Mouse (Mus musculus) urinary bladder, postnatal 4 days (tissue): ENCODE results near the gene Zc3h12c.

Experiments used
- DNase-seq, 2 experiments: peaks; one replicate each; pipeline ENCODE4 v3.0.0; 2021 to 2022; ENCODE audit warnings: low spot score in 2 of 2

Zc3h12c gene

DNA sequence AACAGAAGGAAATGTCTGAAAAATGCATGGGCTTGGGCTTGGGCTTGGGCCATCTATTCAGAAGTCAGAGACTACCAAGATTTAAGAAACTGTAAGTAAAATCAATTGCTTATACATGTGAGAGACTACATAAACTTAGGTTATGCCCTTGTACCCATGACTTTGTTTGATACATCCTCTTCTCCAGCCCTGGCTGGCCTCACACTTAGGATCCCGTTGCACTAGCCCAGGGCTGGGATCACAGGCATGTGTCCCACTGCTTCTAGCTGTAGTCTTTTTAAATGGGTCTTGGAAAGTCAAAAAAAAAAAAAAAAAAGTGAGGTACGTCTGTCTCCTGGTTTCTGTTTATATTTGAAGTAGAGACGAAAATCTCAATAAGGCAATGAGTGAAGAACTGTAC lies 1.3 kb downstream of the Zc3h12c start:
- DNase-seq: no peak

DNA sequence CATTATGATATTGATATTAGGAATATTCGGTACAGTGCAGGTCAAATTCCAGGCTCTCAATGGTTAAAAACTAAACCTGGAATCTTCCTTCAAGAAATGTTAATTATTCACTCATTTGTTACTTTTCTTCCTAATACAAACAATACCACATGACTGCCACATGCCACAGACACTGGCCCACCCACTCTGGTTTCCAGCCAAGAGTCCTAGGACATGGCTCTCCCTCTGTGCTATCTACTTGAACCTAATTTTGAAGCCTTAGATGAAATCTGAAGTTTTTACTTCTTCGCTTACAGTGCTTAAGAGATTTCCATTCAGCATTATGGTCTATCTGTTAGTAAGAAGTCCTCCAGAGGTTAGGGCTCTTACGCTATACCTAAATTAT lies 2.7 kb downstream of the Zc3h12c start:
- no peak for DNase-seq

DNA sequence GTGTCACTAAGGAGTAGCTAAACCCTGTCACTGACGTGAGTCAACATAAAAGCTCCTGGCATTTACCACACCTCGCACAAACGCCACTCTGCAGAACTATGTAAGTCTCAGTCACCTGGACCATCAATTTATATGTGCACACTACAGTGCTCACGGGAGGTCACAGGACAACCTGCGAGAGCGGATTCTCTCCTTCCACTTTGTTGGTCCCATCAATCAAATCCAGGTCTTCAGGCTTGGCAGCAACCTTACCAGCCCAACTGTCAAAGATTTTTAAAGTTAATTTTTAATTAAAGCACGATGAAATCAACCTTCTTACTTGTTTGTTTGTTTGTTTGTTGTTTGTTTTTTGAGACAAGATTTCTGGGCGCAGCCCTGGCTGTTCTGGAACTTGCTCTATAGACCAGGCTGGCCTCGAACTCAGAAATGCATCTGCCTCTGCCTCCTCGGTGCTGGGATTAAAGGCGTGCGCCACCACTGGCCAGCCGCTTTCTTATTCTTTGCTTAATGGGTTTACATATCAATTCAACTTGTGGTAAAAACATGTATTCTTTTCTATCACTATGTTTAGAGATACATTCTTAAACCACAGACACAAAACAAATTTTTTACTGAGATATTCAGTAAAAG lies 3.2 kb downstream of the Zc3h12c start:
- DNase-seq: no peak

DNA sequence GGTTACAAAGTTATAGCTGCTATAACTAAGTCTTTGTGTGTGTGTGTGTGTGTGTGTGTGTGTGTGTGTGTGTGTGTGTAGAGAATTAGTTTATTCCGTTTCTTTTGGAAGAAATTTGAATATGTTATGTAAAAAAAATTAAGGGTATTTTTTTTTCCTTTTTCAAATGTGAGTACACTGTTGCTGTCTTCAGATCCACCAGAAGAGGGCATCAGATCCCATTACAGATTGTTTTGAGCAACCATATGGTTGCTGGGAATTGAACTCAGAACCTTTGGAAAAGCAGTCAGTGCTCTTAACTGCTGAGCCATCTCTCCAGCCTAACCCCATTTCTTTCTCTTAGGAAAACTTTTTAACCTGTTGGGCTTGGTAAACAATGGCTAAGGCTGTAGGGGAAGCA lies 7.9 kb downstream of the Zc3h12c start:
- no peak for DNase-seq

DNA sequence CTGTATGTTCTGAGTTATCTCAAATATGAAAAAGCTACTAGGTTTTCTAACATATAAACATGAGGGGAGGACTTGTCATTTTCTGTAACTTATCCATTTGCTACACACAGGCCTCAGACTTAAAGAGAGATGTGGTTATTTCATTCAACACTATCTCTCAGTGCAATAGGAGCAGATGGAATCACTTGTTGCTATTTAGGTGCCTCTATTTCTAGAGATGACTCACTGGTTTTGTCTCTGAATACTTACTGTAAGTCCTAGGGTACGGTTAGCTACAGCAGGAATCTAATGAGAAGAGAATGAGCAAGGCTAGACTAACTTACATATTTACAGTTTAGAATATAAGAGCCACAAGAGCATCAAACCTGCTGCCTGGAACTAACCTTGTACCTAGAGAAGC lies 9.8 kb downstream of the Zc3h12c start:
- DNase-seq: no peak

DNA sequence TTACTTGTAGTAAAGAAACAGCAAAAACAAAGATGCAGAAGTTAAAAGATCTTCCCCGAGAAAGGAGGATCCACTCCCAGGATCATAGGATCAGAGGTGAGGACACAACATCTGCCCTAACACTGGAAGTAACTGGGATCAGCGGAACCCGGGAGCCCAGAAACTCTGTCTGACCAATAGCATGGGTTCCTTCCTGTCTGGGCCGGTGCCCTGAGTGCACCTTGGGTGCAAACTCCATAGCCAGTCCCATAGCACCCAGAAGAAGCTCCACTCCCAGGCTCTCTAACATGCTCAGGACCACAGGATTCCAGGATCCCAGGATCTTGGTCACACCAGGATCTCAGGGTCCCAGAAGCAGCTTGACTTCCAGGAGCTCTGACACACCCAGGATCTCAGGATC lies 13.0 kb downstream of the Zc3h12c start:
- no peak for DNase-seq

DNA sequence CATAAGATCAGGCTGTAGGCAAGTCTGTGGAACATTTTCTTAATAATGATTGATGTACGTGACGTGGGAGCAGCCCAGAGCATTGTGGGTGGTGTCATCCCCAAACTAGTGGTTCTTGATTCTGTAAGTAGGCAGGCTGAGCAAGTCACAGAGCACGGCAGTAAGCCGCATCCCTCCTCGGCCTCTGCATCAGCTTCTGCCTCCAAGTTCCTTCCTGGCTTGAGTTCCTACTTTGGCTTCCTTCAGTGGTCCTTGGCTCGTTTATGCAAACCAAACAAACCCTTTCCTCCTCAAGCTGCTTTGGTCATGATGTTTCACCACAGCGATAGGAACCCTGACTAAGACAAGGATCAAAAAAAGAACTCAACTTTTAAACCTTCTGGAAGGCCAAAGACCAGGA lies 14.1 kb downstream of the Zc3h12c start:
- DNase-seq: no peak

DNA sequence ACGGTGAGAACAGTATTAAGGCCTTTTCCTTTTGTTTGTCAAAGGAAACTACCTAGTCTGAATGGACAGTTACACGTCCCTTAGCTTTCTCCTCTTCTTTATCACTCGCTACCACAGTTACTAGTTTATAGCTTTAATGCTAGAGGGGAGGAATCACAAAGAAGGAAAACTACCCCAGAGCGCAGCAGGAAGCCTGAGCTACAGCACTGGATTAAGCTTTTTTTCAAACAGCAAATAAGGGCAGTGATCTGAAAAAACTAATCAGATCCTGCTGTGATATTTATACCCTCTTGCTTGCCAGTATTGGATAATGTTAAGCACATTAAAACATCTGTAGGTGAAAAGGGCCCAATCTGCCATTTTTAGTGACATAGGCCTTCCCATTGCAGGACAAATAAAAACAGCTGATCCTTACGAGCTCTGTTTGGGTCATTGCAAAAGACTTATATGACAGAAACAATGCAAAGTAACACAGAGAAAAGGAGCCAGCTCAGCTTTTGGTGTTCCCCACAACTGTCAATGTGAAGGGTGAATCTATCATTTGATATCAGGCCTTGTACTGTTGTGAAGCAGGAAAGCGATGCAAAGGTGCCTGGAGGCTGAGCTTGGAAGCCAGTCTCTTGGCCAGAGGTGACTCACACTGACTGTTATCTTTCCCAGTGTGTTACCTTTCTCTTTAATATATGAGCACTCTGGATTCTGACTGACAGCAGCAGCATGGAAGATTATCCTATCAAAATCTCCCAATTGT lies 16.1 kb downstream of the Zc3h12c start:
- DNase-seq: no peak

DNA sequence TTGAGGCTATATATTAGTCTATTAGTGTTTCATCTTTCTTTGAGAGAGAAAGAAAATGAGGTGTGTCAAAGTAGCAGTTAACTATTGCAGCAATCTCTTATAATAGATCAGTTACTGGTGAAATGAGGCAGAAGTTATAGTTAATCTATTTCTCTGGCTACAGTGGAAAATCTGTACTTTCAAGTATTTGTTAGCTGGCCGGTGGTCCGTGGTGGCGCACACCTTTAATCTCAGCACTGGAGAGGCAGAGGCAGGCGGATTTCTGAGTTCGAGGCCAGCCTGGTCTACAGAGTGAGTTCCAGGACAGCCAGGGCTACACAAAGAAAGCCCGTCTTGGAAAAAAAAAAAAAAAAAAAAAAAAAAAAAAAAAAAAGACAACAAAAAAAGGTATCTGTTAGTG lies 18.6 kb downstream of the Zc3h12c start:
- DNase-seq: no peak

DNA sequence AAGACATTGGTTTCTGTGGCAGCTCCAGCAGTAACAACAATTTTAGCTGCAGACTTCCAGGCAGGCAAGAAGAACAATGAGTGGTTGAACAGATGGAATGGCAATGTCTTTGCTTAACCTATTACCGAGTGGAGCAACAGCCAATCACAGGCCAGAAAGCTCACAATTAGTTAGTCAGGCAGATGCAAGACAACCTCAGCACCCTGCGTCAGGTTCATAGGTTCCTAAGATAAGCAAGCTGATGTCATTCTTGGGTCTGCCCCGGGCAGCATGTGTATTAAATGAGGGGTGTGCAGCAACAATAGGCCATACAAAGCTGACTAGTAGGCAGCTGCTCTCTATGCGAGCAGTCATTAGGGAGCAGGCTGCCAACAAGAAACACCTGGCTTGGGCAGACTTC lies 19.1 kb downstream of the Zc3h12c start:
- DNase-seq: no peak

DNA sequence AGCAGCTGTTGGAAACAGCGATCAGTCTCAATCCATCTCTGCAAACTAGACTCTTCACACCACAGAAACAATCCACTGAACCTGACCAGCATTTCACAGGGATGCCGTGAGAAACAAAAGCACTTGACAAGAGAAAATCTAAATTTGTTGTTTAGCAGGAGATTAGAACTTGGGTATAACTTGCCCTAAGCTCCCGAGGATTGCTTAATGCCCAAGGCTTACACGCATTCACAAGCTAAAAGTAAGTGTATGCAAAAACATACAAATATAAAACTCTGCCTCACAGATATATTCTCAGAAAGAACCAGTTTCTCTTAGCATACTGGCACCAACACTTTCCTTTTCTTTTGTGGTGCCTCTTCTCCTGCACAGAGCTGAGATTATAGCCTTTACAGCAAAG lies 19.5 kb downstream of the Zc3h12c start:
- no peak for DNase-seq

DNA sequence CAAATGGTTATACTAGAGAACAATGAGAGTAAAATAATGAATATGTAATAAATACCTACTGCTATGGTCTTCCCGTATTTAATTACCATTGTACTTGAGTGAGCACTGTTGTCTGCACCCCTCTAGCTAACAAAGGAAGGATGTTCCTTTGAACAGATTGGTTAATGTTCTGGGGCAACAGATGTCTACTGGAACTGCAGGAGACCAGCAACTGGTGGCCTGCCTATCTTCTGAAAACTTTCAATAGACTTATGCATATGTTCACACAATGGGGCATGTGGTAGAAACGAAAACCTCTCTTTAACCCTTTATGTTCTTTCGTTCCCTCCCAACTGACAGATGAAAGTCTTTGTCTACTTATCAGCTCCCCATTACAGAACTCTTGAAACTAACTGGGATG lies 20.1 kb downstream of the Zc3h12c start:
- no peak for DNase-seq

DNA sequence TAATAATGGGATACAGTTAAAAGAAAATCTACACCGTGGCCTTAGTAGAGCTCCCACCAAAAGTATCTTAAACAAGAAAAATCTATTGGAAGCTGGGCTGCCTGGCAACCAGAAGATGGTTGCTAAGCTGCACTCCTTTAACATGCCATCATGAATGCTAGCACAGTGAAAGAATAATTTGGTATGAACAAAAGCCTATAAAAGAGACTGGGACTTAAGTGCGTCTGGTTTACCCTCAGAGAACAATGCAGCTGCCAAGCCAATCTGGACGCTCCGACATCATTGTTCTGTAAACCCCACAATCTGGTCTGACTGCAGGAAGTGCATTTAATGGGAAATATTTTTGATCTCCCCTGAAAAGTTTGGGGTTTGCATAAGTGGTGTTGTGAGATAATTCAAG lies 22.1 kb downstream of the Zc3h12c start:
- DNase-seq: no peak

DNA sequence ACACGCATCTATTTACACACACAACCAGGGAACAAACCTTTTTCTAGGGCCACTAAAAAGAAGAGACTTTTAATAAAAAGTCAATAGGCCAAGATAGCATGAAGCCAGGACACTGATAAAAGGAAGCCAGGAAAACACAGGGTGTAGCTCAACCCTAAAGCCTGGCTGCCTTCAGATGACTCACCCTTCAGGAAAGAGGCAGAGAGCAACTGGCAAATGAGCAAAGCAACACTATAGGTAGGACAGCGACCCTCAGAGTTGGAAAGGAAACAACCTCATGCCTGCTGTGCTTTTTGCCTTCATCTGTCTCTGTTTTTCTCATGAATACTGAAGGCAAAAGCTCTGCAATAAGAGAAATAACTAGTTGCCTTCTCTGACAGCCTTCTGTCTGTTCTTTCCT lies 35.6 kb downstream of the Zc3h12c start:
- DNase-seq: no peak

DNA sequence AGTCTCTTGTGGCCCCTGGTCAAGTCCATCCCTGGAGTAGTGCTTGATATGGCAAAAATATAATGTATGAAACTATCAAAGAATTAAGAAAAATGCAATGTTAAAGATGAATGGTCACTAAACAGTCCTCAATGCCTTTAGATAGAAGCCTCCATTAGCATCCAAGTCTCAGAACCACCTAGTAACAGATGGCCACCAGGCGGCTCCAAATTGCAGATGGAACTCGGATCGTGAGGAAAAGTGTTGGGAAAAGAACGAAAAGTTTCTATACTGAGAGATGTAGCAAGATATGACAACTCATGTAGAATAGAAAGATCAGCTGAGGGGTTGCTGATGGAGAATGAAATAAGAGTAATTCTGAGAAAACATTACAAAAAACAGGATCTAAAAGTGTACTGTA lies 38.0 kb downstream of the Zc3h12c start:
- DNase-seq: no peak

DNA sequence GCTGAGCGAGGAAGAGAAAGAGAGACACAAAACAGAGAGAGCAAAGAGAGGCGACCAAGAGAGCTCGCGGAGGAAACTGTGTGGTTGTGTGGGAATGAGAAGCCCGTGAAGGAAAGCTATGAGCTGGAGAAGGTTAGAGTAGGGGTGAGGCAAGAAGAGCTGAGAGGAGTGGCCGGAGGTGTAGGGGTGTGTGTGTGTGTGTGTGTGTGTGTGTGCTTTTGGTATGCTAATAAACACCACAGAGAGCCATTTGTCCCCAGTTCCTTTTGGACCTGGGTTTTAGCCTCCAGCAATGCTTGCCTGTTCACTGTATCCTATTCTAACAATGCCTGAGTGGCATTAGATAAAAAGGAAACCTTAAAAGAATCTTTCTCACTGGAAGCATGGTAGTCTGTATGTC lies 43.1 kb downstream of the Zc3h12c start:
- no peak for DNase-seq

DNA sequence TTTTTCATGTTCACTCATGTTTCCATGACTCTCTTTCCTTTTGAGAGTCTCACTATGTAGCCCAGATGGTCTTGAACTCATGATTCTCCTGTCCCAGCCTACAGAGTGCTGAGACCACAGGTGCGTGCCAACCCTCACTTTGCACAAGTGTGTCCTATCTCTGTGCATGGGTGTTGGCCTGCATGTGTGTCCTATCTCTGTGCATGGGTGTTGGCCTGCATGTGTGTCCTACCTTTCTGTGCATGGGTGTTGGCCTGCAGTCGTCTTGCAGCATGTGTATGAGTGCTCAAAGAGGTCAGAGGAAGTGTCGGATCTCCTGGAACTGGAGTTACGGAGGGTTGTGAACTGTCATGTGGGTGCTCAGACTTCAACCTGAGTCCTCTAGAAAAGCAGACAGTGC lies 49.2 kb downstream of the Zc3h12c start:
- DNase-seq: no peak

DNA sequence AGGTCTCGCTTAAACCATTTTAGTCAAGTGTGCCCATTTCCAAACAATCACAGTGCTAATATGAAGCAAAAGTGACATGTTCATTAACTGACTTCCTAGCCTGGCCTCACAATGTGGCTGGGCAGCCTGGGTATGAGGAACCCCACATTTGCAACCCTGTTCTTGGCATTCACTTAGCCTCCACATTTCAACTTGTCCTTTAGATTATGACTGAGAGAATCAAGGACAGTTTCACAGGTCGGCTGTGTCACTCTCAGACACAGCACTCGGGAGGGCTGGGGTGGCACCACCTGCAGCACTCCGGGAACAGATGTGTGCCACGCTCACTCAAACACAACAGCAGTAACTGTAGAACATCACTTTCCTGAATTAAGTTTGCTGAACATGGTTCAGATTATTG lies 55.3 kb downstream of the Zc3h12c start:
- no peak for DNase-seq

DNA sequence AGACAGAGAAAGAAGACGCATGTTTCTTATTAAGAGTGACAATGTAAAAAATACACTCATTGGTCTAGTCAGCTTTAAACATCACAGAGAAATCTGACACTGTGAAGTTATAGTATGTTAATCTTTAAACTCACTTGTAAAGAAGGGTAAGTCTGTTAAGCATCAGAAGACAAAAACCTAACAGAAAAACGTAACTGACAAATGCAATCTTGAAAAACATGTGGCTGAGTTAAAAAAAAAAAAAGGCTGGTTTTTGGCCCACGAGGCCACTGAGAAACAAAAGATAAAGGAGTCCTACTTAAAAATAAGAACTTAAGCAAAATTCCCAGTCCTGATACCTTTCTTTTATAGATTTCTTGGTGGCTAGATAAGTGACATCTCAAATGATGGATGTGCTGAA lies 57.6 kb downstream of the Zc3h12c start:
- no peak for DNase-seq

DNA sequence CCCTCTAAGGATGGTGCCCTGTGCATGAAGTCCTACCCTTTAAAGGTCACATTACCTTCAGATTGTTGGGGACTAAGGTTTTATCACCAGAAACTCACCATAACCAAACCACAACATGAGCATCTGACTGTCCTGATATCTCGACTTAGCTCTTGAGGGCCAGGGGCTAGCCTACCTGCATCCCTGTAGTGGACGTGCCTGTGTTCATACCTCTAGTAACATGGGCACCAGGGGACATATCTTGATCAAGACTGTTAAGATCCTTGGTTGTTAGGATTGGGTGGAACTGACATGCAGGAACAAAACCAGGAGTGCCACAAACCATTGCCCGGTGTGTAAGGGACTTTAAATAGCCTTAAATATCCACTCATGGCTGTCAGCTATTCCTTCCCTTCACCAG lies 61.2 kb downstream of the Zc3h12c start:
- no peak for DNase-seq

DNA sequence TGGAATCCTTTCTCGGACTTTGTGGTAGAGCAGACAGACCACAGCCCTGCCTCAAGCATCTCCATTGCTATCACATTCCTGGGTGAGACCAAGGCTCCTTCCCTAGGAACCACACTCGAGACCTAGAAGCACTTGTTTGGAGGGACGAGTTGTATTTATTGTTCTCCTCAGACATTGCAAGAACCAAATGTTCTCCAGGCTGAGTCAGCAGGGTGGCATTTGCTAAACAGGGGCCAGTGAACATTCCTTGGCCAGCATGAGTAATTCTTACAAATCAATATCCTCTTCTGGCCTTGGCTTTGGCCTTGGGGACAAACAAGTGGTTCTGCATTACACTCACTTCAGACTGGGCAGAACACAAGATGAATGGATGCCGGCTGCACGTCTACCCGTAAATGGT lies 62.9 kb downstream of the Zc3h12c start:
- DNase-seq: no peak

DNA sequence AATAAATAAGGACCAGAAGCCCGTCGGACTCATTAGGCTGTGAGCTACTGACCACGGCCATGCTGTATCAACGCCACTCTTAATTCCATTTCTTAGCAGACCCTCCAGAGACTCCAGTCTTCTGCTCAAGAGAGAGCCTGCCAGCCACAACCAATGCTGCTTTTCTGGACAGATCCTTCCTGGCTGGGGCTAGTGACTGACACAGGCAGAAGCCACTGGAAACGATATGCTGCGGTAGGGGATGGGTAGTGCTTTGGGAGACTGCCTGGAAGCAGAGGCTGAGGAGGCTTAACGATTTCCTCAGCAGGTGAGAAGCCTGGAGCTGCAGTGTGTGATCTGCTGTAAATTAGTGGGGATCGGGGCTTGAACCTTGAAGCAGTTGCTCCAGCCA lies 64.2 kb downstream of the Zc3h12c start:
- no peak for DNase-seq

DNA sequence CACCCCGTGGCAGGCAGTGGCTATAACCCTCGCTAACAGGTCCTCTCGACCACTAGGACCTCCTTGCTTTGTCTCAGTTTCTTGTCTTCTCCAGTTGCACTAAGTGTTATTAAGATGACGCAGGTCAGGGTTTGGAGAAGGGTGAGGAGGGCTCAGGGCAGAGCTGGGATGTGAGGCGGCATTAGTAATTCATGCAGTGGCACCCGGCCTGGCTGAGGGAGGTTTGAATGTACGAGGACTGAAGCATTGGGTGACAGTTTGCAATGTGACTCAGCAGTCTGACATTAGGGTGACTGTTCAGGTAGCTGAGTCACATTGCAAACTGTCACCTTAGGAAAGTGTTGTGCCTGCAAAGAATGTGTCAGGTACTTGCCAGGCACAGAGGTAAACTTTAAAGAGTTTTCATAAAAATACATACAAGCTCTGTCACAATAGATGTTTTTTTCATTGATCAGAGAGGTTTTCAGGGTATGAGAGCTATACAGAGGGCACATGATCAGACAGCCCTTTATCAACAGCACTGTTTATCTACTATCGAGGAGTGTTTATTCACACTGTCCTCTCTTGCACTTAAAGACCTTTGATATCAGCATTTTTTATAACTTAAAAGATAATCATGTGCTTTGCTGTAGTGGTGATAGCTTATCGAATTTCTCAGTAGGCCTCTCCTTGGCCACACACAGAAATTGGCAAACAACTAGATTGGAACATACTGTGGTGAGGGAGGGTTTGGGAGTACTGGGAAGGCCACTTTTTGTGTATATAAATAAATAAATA lies 64.7 kb downstream of the Zc3h12c start:
- no peak for DNase-seq
